Mouse (Mus musculus) lung, embryonic 14.5 days (tissue): ENCODE data around the gene Gm3727. TPM values are rescaled to one million over a fixed set of nuclear protein-coding genes. Genes with fewer than 3 reads are reported as not detected.
"Not testable (repeated sequence)": the region's sequence is repeated elsewhere in the genome, so short reads cannot be mapped to it uniquely, and the experiment has no call there.

Experiments
- ATAC-seq: fragments of 200-750 bp; cut with Nextera tagmentation; 2 replicates; pipeline ENCODE4 v1.8.0; 2017; ENCODE audit warnings: mild to moderate bottlenecking, moderate TSS enrichment, moderate library complexity; ENCODE audit not compliant: insufficient read depth
- DNase-seq: peaks from one replicate; pipeline ENCODE4 v3.0.0-alpha.2; 2015
- H3K27ac ChIP-seq: fragments of 300-500 bp; sonication (generic); 2 replicates; pipeline ENCODE4 v1.5.1; 2014; ENCODE audit warnings: low read depth, mild to moderate bottlenecking, moderate library complexity
- H3K27me3 ChIP-seq: fragments of 300-500 bp; sonication (generic); 2 replicates; pipeline ENCODE4 v1.6.1; 2014; ENCODE audit warnings: low read length, control low read depth; ENCODE audit not compliant: insufficient read depth
- H3K36me3 ChIP-seq: fragments of 300-500 bp; sonication (generic); 2 replicates; pipeline ENCODE4 v1.6.1; 2014; ENCODE audit warnings: control low read depth; ENCODE audit not compliant: insufficient read depth
- H3K4me1 ChIP-seq: fragments of 300-500 bp; sonication (generic); 2 replicates; pipeline ENCODE4 v1.6.1; 2014; ENCODE audit warnings: antibody characterized with exemption, control low read depth; ENCODE audit not compliant: insufficient read depth
- H3K4me2 ChIP-seq: fragments of 300-500 bp; sonication (generic); 2 replicates; pipeline ENCODE4 v1.6.1; 2014; ENCODE audit warnings: mild to moderate bottlenecking
- H3K4me3 ChIP-seq: fragments of 300-500 bp; sonication (generic); 2 replicates; pipeline ENCODE4 v1.5.1; 2014; ENCODE audit warnings: low read depth, low read length
- H3K9ac ChIP-seq: fragments of 300-500 bp; sonication (generic); 2 replicates; pipeline ENCODE4 v1.6.1; 2014
- H3K9me3 ChIP-seq: fragments of 300-500 bp; sonication (generic); 2 replicates; pipeline ENCODE4 v1.6.1; 2016; ENCODE audit warnings: low read depth, low read length, control low read depth
- CTCF ChIP-seq: IDR thresholded peaks from 2 replicates; pipeline ENCODE4 v1.5.1; 2016; ENCODE audit warnings: antibody characterized with exemption, low read depth
- WGBS: fragments of 180-500 bp; shearing (Covaris S2); extraction: QIAGEN DNeasy Blood & Tissue Kit; methylation state at CpG from one replicate; pipeline ENCODE4 v1.1.7; 2014; 5-methylcytosine and 5-hydroxymethylcytosine counted together
- polyA plus RNA-seq: library from polyadenylated mRNA; unstranded; fragments of >200 nt; fragmentation: Nextera tagmentation; extraction: Ambion mirVana; gene quantifications from 2 replicates; pipeline ENCODE4 v1.2.1, GENCODE M21; 2014

Gene Gm3727
- polyA plus RNA-seq = not detected in 2 replicates

DNA sequence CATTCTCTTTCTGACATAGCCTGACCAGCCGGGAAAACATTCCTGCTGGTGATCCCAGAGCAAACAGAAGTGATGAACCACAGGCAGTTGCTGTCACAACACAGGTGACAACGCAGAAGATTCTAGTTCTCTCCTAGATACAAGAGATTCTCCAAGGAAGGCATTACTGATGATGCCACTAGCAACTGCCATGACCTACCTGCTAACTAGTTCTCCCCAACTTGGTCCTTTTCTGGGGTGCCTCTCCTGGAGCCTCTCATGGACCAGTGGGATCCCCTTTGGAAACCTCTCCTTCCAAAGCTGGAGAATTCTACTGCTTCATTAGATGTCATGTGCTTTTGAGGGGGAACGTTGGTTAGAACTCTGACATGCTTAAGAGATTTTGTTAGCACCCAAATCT is at the start of gene Gm3727:
Gm3727 (minus strand) TSS at position 101 of the 400 bp plus-strand sequence.
- H3K36me3 ChIP-seq = not testable (repeated sequence)
- WGBS = 56% methylated on average over 3 of the region's 3 CpGs

GRCm38 (mm10) chr14:7243498-7243897 is 21.0 kb downstream of the Gm3727 start:
- not testable (repeated sequence) for H3K27me3 ChIP-seq, H3K4me1 ChIP-seq, ATAC-seq, H3K4me2 ChIP-seq, H3K27ac ChIP-seq, H3K36me3 ChIP-seq, H3K9me3 ChIP-seq, H3K4me3 ChIP-seq, H3K9ac ChIP-seq
- DNase-seq = peak; percentile 39
- 0% methylated on average over 5 of the region's 10 CpGs for WGBS
- TF ChIP-seq CTCF = peak; percentile 55

More for the DNA sequence above, at the start of gene Gm3727:
- not testable (repeated sequence) for H3K4me1 ChIP-seq, H3K9ac ChIP-seq, H3K27me3 ChIP-seq, H3K4me2 ChIP-seq, H3K4me3 ChIP-seq, ATAC-seq, H3K9me3 ChIP-seq, H3K27ac ChIP-seq, DNase-seq

Other genes with a start within 250 kb of the Gm3727 start
- 0.66 and 0.93 TPM in 2 replicates for gene Gm10406, start 237.3 kb downstream of the Gm3727 start, polyA plus RNA-seq
- gene Gm3685, start 219.7 kb downstream of the Gm3727 start, polyA plus RNA-seq = not detected in 2 replicates
- gene Gm3696, start 164.1 kb downstream of the Gm3727 start, polyA plus RNA-seq = 1.9 TPM in 2 replicates
- gene Gm6676, start 139.3 kb downstream of the Gm3727 start, polyA plus RNA-seq = not detected in 2 replicates
- 3.5 and 4.2 TPM in 2 replicates for gene Gm3512, start 90.2 kb downstream of the Gm3727 start, polyA plus RNA-seq
- not detected in 2 replicates for gene Gm16434, start 70.2 kb downstream of the Gm3727 start, polyA plus RNA-seq
- gene Gm3739, start 50.3 kb upstream of the Gm3727 start, polyA plus RNA-seq = 0.68 and 1.0 TPM in 2 replicates
- gene Gm5797, start 67.7 kb upstream of the Gm3727 start, polyA plus RNA-seq = not detected in 2 replicates
- gene Gm8374, start 100.4 kb upstream of the Gm3727 start, polyA plus RNA-seq = not detected in 2 replicates
- not detected in 2 replicates for gene Gm3755, start 186.2 kb upstream of the Gm3727 start, polyA plus RNA-seq
- 0.66 and 0.84 TPM in 2 replicates for gene Gm3752, start 219.0 kb upstream of the Gm3727 start, polyA plus RNA-seq